Mouse (Mus musculus): Measurements from ENCODE around the gene Taf1b.

Gene Taf1b

GRCm38 (mm10) chr12:24600806-24601205 lies 102.6 kb downstream of the Taf1b start:
- in situ Hi-C loops (cut with MseI, MboI): loop anchor here in 1 of 2 experiments (5.0 to 10.0 kb wide), 2 partner anchors 96 to 126 kb away; no protein-coding TSS in a partner anchor

- in situ Hi-C loops (cut with MseI, MboI): loop anchor here in 1 of 2 experiments (5.0 to 10.0 kb wide), 2 partner anchors 94 to 128 kb away; no protein-coding TSS in a partner anchor
Observed at GRCm38 (mm10) chr12:24603266-24603665, 105.1 kb downstream of the Taf1b start.

GRCm38 (mm10) chr12:24606166-24606565 lies 108.0 kb downstream of the Taf1b start:
- in situ Hi-C loops (cut with MseI, MboI): loop anchor here (5.0 to 10.0 kb wide), 2 partner anchors 76 to 131 kb away; partner anchors contain the start of gene Cys1 (in 1 of the 2)

Measured in mouse trophoblast stem cell (cell line).